Mouse (Mus musculus) lung, postnatal 0 days (tissue): Measurements from ENCODE around the gene Med13l.

ENCODE experiments used
- CTCF ChIP-seq: IDR thresholded peaks from 2 replicates; pipeline ENCODE4 v1.5.1; 2016; ENCODE audit warnings: antibody characterized with exemption, mild to moderate bottlenecking
- EP300 ChIP-seq: IDR thresholded peaks from 2 replicates; pipeline ENCODE4 v1.6.1; 2016; ENCODE audit warnings: antibody characterized with exemption, mild to moderate bottlenecking, control low read depth

DNA sequence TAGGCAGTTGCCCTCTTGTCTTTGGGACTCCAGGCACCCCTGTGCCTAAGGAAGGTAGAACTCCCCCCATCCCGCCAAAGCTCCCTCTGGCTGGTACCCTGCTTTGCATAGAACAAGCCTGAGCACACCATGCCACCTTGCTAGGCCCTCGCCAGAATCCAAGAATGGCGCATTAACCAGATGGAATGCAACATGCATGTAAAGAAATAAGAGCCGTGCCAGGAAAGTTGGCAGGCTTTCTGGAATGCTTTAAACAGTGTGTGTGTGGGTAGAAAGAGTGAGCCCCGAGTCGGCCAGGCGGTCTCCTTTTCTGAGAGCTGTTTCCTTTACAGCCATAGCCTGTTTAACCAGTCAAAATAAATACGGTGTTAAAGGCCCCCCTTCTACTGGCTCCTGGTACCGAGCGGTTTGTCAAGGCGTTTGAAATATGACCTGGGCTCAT, 45.2 kb upstream of the Med13l start:
- TF ChIP-seq CTCF (no peak), EP300 (no peak)
